Mouse (Mus musculus) liver, adult 2 months (tissue): ENCODE results near the gene Prdm5.

Experiments used
- CTCF ChIP-seq: fragments of 200-500 bp; IDR thresholded peaks from 2 replicates; pipeline ENCODE4 v1.5.1; 2011; ENCODE audit warnings: low read depth, low read length, control low read depth
- POLR2A ChIP-seq: fragments of 200-500 bp; IDR thresholded peaks from 2 replicates; pipeline ENCODE4 v1.6.1; 2011; ENCODE audit warnings: low read length, control low read depth; ENCODE audit not compliant: insufficient read depth; ENCODE audit errors: extremely low read depth

DNA sequence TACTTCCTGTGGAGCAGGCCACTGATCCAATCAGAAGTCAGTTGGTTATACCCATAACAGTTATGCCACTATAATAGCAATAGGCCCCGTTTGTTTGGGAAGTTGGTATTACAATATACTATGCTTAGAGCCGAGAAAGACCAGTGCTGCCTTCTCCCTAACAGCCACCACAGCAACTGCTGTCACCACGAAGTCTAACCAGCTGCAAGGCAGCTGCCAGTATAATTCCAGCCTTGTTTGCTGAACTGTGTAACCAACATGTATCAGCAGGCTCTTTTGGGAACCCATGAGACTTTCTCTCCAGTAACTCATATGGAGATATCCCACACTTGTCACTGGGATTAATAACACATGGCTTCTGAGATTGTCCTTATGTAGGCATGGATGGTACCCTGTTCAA, 19.6 kb downstream of the Prdm5 start:
- TF ChIP-seq CTCF (no peak), POLR2A (no peak)
